Mouse (Mus musculus): Measurements from ENCODE around the gene P2ry10b.

The P2ry10b gene

GRCm38 (mm10) chrX:107148681-107149080, at the start of gene P2ry10b:
P2ry10b (plus strand) TSS chrX:107148927.
- Histone ChIP-seq H3K4me3 (replicated peaks; ENCODE audit: low read length) (no peak within 1 kb of the TSS), H3K36me3 (ENCODE audit: insufficient read depth, low read length) (no peaks in the 10 kb centered on the region), H3K27me3 (ENCODE audit: insufficient read depth, low read length) (no peaks in the 10 kb centered on the region), H3K4me1 (replicated peaks; ENCODE audit: low read depth, low read length) (no peaks in the 10 kb centered on the region), H3K9me3 (ENCODE audit: low read length) (no peaks in the 10 kb centered on the region)
- no peak for TF ChIP-seq NANOG (IDR thresholded peaks at IDR 0.05; ENCODE audit: borderline replicate concordance, low read length)
- TF ChIP-seq POU5F1 (IDR thresholded peaks at IDR 0.05; ENCODE audit: borderline replicate concordance, low read length) = no peak
- no peak for TF ChIP-seq CTCF (conservative IDR thresholded peaks at IDR 0.05; ENCODE audit: low read length)

- TF ChIP-seq CTCF (conservative IDR thresholded peaks at IDR 0.05; ENCODE audit: low read length) (no peak), NANOG (IDR thresholded peaks at IDR 0.05; ENCODE audit: borderline replicate concordance, low read length) (no peak), POU5F1 (IDR thresholded peaks at IDR 0.05; ENCODE audit: borderline replicate concordance, low read length) (no peak)
- Histone ChIP-seq H3K4me3 (replicated peaks; ENCODE audit: low read length) (no peak overlapping the region), H3K4me1 (replicated peaks; ENCODE audit: low read depth, low read length) (no peaks in the 10 kb centered on the region), H3K9me3 (ENCODE audit: low read length) (no peaks in the 10 kb centered on the region), H3K36me3 (ENCODE audit: insufficient read depth, low read length) (no peaks in the 10 kb centered on the region), H3K27me3 (ENCODE audit: insufficient read depth, low read length) (no peaks in the 10 kb centered on the region)
These were observed 32.4 kb upstream of the P2ry10b start for GRCm38 (mm10) chrX:107116333-107116732.

DNA sequence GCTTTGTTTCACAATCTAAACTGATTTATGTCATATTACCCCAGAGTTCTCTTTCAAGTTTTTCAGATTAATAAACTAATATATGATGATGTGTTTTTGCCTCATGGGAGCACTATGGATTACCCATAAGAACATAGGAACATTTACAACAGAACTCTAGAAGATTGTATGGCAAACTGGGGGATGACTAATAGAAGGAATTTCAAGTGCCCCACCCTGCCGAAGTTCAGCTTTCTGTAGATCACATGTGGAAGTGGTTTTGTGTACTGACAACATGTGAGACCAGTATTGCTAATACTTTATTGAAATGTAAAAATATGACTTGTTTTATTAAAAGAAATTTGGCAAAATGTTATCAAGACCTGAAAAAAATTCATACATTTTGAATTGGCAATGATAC, 31.7 kb upstream of the P2ry10b start:
- Histone ChIP-seq H3K4me1 (replicated peaks; ENCODE audit: low read depth, low read length) (no peaks in the 10 kb centered on the region), H3K36me3 (ENCODE audit: insufficient read depth, low read length) (no peaks in the 10 kb centered on the region), H3K4me3 (replicated peaks; ENCODE audit: low read length) (no peak overlapping the region), H3K9me3 (ENCODE audit: low read length) (no peaks in the 10 kb centered on the region), H3K27me3 (ENCODE audit: insufficient read depth, low read length) (no peaks in the 10 kb centered on the region)
- TF ChIP-seq NANOG (IDR thresholded peaks at IDR 0.05; ENCODE audit: borderline replicate concordance, low read length) = no peak
- no peak for TF ChIP-seq POU5F1 (IDR thresholded peaks at IDR 0.05; ENCODE audit: borderline replicate concordance, low read length)
- no peak for TF ChIP-seq CTCF (conservative IDR thresholded peaks at IDR 0.05; ENCODE audit: low read length)

GRCm38 (mm10) chrX:107143184-107143583, 5.5 kb upstream of the P2ry10b start:
- TF ChIP-seq NANOG (IDR thresholded peaks at IDR 0.05; ENCODE audit: borderline replicate concordance, low read length) (no peak), CTCF (conservative IDR thresholded peaks at IDR 0.05; ENCODE audit: low read length) (no peak), POU5F1 (IDR thresholded peaks at IDR 0.05; ENCODE audit: borderline replicate concordance, low read length) (no peak)
- H3K4me3 ChIP-seq (replicated peaks; ENCODE audit: low read length) = no peak overlapping the region
- H3K27me3 ChIP-seq (ENCODE audit: insufficient read depth, low read length) = no peaks in the 10 kb centered on the region
- H3K4me1 ChIP-seq (replicated peaks; ENCODE audit: low read depth, low read length) = no peaks in the 10 kb centered on the region
- H3K9me3 ChIP-seq (ENCODE audit: low read length) = no peaks in the 10 kb centered on the region
- no peaks in the 10 kb centered on the region for H3K36me3 ChIP-seq (ENCODE audit: insufficient read depth, low read length)

DNA sequence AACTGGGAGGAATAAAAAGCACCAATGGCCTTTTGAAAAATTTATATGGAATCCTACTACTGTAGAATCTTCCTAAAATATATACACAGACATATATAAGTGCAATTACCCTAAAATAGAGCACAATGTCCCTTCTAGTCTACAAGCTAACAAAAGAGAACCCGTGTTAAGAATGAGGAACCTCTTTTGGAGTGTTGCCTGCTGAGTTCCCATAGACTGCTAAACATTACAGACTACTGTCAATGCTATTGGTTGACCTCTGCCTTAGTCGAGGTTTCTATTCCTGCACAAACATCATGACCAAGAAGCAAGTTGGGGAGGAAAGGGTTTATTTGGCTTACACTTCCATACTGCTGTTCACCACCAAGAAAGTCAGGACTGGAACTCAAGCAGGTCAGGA, 4.8 kb upstream of the P2ry10b start:
- no peak for TF ChIP-seq CTCF (conservative IDR thresholded peaks at IDR 0.05; ENCODE audit: low read length)
- no peak for TF ChIP-seq POU5F1 (IDR thresholded peaks at IDR 0.05; ENCODE audit: borderline replicate concordance, low read length)
- TF ChIP-seq NANOG (IDR thresholded peaks at IDR 0.05; ENCODE audit: borderline replicate concordance, low read length) = no peak
- no peak overlapping the region for H3K4me3 ChIP-seq (replicated peaks; ENCODE audit: low read length)
- H3K27me3 ChIP-seq (ENCODE audit: insufficient read depth, low read length) = no peaks in the 10 kb centered on the region
- no peaks in the 10 kb centered on the region for H3K9me3 ChIP-seq (ENCODE audit: low read length)
- H3K4me1 ChIP-seq (replicated peaks; ENCODE audit: low read depth, low read length) = no peaks in the 10 kb centered on the region
- H3K36me3 ChIP-seq (ENCODE audit: insufficient read depth, low read length) = no peaks in the 10 kb centered on the region

GRCm38 (mm10) chrX:107149391-107149993, 765 bp downstream of the P2ry10b start:
- Histone ChIP-seq H3K36me3 (ENCODE audit: insufficient read depth, low read length) (no peaks in the 10 kb centered on the region), H3K4me1 (replicated peaks; ENCODE audit: low read depth, low read length) (no peaks in the 10 kb centered on the region), H3K27me3 (ENCODE audit: insufficient read depth, low read length) (no peaks in the 10 kb centered on the region), H3K9me3 (ENCODE audit: low read length) (no peaks in the 10 kb centered on the region), H3K4me3 (replicated peaks; ENCODE audit: low read length) (no peak overlapping the region)
- TF ChIP-seq NANOG (IDR thresholded peaks at IDR 0.05; ENCODE audit: borderline replicate concordance, low read length) = no peak

DNA sequence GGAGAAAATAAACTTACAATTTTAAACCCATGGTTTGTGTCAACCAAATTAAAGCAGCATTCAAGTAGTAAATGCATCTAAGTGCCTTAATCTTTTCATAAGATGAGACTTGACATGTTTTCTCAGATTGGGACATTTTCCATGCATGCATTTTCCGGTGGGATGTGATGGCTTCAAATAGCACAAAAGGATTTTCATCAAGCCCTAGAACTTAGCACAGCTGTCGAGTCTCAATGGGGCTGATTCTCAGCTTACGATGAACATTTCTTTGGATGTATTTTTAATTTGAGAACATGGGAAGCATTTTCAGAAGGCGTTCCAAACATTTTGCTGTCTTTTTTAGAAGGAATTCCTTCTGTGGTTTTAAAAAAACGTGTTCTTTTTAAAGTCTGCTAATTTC, 1.3 kb downstream of the P2ry10b start:
- no peak overlapping the region for H3K4me3 ChIP-seq (replicated peaks; ENCODE audit: low read length)
- no peak for TF ChIP-seq POU5F1 (IDR thresholded peaks at IDR 0.05; ENCODE audit: borderline replicate concordance, low read length)
- no peak for TF ChIP-seq CTCF (conservative IDR thresholded peaks at IDR 0.05; ENCODE audit: low read length)

GRCm38 (mm10) chrX:107150752-107151515, 2.2 kb downstream of the P2ry10b start:
- no peak overlapping the region for H3K4me3 ChIP-seq (replicated peaks; ENCODE audit: low read length)
- no peaks in the 10 kb centered on the region for H3K27me3 ChIP-seq (ENCODE audit: insufficient read depth, low read length)
- TF ChIP-seq NANOG (IDR thresholded peaks at IDR 0.05; ENCODE audit: borderline replicate concordance, low read length) = no peak
- TF ChIP-seq CTCF (conservative IDR thresholded peaks at IDR 0.05; ENCODE audit: low read length) = no peak

More for the DNA sequence above, 1.3 kb downstream of the P2ry10b start:
- H3K4me1 ChIP-seq (replicated peaks; ENCODE audit: low read depth, low read length) = no peaks in the 10 kb centered on the region
- H3K36me3 ChIP-seq (ENCODE audit: insufficient read depth, low read length) = no peaks in the 10 kb centered on the region
- H3K27me3 ChIP-seq (ENCODE audit: insufficient read depth, low read length) = no peaks in the 10 kb centered on the region
- H3K9me3 ChIP-seq (ENCODE audit: low read length) = no peaks in the 10 kb centered on the region

DNA sequence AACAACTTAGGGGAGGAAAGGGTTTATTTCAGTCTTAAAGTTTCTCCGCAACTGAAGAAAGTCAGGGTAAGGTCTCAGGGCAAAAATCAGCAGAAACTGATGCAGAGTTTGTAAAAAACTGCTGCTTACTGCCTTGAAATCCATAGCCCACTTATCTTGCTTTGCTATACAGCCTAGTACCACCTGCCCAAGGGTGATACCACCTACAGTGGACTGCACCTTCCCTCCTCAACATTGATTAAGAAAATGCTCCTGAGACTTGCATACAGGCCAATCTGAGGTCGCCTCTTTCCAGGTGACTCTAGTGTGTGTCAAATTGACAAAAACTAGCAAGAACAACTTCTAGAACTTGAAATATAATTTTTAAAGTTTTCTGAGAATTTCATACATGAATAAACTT, 7.3 kb downstream of the P2ry10b start:
- H3K27me3 ChIP-seq (ENCODE audit: insufficient read depth, low read length) = no peaks in the 10 kb centered on the region
- no peak for TF ChIP-seq NANOG (IDR thresholded peaks at IDR 0.05; ENCODE audit: borderline replicate concordance, low read length)
- TF ChIP-seq POU5F1 (IDR thresholded peaks at IDR 0.05; ENCODE audit: borderline replicate concordance, low read length) = no peak
- TF ChIP-seq CTCF (conservative IDR thresholded peaks at IDR 0.05; ENCODE audit: low read length) = no peak
- H3K9me3 ChIP-seq (ENCODE audit: low read length) = no peaks in the 10 kb centered on the region
- H3K4me3 ChIP-seq (replicated peaks; ENCODE audit: low read length) = no peak overlapping the region
- H3K4me1 ChIP-seq (replicated peaks; ENCODE audit: low read depth, low read length) = no peaks in the 10 kb centered on the region
- no peaks in the 10 kb centered on the region for H3K36me3 ChIP-seq (ENCODE audit: insufficient read depth, low read length)

More at GRCm38 (mm10) chrX:107150752-107151515, 2.2 kb downstream of the P2ry10b start:
- no peaks in the 10 kb centered on the region for H3K9me3 ChIP-seq (ENCODE audit: low read length)
- H3K36me3 ChIP-seq (ENCODE audit: insufficient read depth, low read length) = no peaks in the 10 kb centered on the region
- H3K4me1 ChIP-seq (replicated peaks; ENCODE audit: low read depth, low read length) = no peaks in the 10 kb centered on the region
